Mouse (Mus musculus): ENCODE results near the gene Cnot2. TPM values are rescaled to one million over a fixed set of nuclear protein-coding genes. Genes with fewer than 3 reads are reported as not detected.

Gene Cnot2
- polyA plus RNA-seq, 1 experiment: 22.0 TPM

DNA sequence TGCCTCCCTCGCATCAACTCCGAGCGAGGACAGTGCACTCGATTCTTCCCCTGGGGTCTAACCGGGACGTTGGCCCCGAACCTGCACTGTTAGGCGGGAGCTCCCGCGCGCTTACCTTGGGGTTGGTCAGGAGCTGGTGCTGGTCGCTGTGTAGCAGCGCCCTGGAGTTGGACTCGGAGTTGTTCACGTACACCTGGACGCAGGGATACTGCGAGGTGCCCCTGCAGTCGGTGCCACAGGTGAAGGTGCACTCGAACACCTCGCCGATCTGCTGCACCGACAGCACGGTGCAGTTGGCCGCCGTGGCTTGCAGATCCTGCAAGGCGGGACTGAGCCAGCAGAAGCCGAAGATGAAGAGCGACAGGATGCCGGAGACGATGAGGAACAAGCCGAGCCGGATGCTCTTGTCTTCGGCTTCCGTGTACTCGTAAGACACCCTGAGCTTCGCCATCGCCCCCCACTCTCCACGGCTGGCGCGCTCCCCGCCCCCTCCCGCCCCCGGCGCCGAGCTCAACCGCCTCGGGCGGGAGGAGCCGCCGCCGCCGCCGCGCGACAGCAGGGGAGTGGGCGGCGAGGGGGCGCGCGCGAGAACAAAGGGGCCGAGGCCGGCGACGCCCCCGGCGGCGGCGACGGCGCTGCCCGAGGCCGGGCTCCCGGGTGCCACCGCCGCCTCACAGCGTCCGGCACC lies 108.1 kb downstream of the Cnot2 start:
- H3K79me3 ChIP-seq (ENCODE audit: low read depth): no peaks in the 10 kb centered on the region
- no peaks in the 10 kb centered on the region for H3K79me2 ChIP-seq (ENCODE audit: control insufficient read depth, insufficient read depth)
- H3K4me3 ChIP-seq (ENCODE audit: insufficient read depth, poor library complexity, severe bottlenecking): peak overlapping the region; percentile 36
- no peaks in the 10 kb centered on the region for H3K27me3 ChIP-seq (ENCODE audit: control insufficient read depth, insufficient read depth, insufficient read length)
- TF ChIP-seq CEBPB (IDR thresholded peaks at IDR 0.05; ENCODE audit: low read depth): no peak
- no peak for TF ChIP-seq MYOD1 (IDR thresholded peaks at IDR 0.05; ENCODE audit: control insufficient read depth, insufficient read length, low read depth)
- TF ChIP-seq MAX (IDR thresholded peaks at IDR 0.05): no peak
- TF ChIP-seq FOSL1 (IDR thresholded peaks at IDR 0.05; ENCODE audit: insufficient read depth, low read length, poor library complexity, severe bottlenecking): no peak
- no peak for TF ChIP-seq MYOG (IDR thresholded peaks at IDR 0.05; ENCODE audit: control insufficient read depth, extremely low read depth, insufficient read length)
- no peak for TF ChIP-seq USF1 (IDR thresholded peaks at IDR 0.05; ENCODE audit: low read depth)
- TF ChIP-seq CTCF (IDR thresholded peaks at IDR 0.05; ENCODE audit: control insufficient read depth, insufficient read depth, insufficient read length): no peak
- no peaks in the 10 kb centered on the region for H3K36me3 ChIP-seq (ENCODE audit: control insufficient read depth, insufficient read depth)
- peak overlapping the region; percentile 37 for H3ac ChIP-seq (ENCODE audit: control insufficient read depth, insufficient read length, low read depth)

DNA sequence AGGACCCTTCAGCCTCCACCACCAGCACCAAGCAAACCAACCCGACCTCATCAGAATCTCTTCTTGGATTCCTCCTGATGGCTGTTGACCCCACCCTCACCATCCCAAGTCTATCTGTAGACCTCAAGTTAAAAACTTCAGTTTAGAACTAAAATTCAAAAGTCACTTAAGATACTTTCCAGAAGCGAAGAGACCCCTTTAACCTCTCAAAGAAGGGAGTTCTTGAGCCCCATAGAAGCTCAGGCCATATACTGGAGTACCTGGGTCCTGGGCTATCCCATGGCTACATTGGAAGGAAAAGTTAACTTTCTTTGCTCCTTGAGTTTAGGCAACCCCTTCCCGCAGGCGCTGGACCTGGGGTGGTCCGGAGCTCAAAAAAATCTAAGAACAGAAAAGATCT lies 108.7 kb downstream of the Cnot2 start:
- Histone ChIP-seq H3K4me3 (ENCODE audit: insufficient read depth, poor library complexity, severe bottlenecking) (peak overlapping the region; percentile 36), H3K27me3 (ENCODE audit: control insufficient read depth, insufficient read depth, insufficient read length) (no peaks in the 10 kb centered on the region), H3K79me3 (ENCODE audit: low read depth) (no peaks in the 10 kb centered on the region), H3K79me2 (ENCODE audit: control insufficient read depth, insufficient read depth) (no peaks in the 10 kb centered on the region), H3K36me3 (ENCODE audit: control insufficient read depth, insufficient read depth) (no peaks in the 10 kb centered on the region), H3ac (ENCODE audit: control insufficient read depth, insufficient read length, low read depth) (no peak overlapping the region)
- TF ChIP-seq USF1 (IDR thresholded peaks at IDR 0.05; ENCODE audit: low read depth) (no peak), FOSL1 (IDR thresholded peaks at IDR 0.05; ENCODE audit: insufficient read depth, low read length, poor library complexity, severe bottlenecking) (no peak), CEBPB (IDR thresholded peaks at IDR 0.05; ENCODE audit: low read depth) (no peak), MYOG (IDR thresholded peaks at IDR 0.05; ENCODE audit: control insufficient read depth, extremely low read depth, insufficient read length) (no peak), CTCF (IDR thresholded peaks at IDR 0.05; ENCODE audit: control insufficient read depth, insufficient read depth, insufficient read length) (no peak), MYOD1 (IDR thresholded peaks at IDR 0.05; ENCODE audit: control insufficient read depth, insufficient read length, low read depth) (no peak)

DNA sequence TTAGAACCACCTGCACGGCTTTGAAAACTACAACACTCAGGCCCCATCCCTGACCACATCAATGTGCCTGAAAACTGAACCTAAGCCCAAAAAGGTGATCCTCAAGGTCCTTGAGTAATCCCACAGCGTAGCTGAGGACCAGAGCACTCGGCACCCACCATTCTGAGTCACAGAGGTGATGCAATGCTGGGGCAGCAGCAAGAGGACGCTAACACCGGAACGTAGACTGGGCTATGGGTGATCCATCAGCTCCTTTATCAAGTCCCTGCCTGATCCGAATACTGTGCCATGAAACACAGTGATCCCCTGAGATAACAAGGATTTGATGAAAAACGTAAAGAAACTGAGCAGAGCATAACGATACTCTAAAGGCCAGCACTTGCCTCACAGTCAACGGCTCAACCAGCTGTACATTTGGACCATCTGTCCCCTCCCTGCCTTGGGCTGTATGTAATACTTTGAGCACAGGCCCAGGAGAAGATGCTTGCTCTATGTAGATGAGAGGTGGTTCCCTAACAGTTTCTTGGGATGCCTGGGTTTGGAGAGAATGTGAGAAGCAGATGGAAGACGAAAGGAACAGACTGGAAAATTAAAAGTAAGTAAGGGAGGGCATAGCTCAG lies 110.9 kb downstream of the Cnot2 start:
- Histone ChIP-seq H3K36me3 (ENCODE audit: control insufficient read depth, insufficient read depth) (no peaks in the 10 kb centered on the region), H3K4me3 (ENCODE audit: insufficient read depth, poor library complexity, severe bottlenecking) (no peak overlapping the region), H3ac (ENCODE audit: control insufficient read depth, insufficient read length, low read depth) (no peak overlapping the region), H3K27me3 (ENCODE audit: control insufficient read depth, insufficient read depth, insufficient read length) (no peaks in the 10 kb centered on the region), H3K79me2 (ENCODE audit: control insufficient read depth, insufficient read depth) (no peaks in the 10 kb centered on the region), H3K79me3 (ENCODE audit: low read depth) (no peaks in the 10 kb centered on the region)
- TF ChIP-seq FOSL1 (IDR thresholded peaks at IDR 0.05; ENCODE audit: insufficient read depth, low read length, poor library complexity, severe bottlenecking) (no peak), MYOD1 (IDR thresholded peaks at IDR 0.05; ENCODE audit: control insufficient read depth, insufficient read length, low read depth) (no peak), MAX (IDR thresholded peaks at IDR 0.05) (no peak), CEBPB (IDR thresholded peaks at IDR 0.05; ENCODE audit: low read depth) (no peak), USF1 (IDR thresholded peaks at IDR 0.05; ENCODE audit: low read depth) (no peak), CTCF (IDR thresholded peaks at IDR 0.05; ENCODE audit: control insufficient read depth, insufficient read depth, insufficient read length) (no peak), MYOG (IDR thresholded peaks at IDR 0.05; ENCODE audit: control insufficient read depth, extremely low read depth, insufficient read length) (no peak)

DNA sequence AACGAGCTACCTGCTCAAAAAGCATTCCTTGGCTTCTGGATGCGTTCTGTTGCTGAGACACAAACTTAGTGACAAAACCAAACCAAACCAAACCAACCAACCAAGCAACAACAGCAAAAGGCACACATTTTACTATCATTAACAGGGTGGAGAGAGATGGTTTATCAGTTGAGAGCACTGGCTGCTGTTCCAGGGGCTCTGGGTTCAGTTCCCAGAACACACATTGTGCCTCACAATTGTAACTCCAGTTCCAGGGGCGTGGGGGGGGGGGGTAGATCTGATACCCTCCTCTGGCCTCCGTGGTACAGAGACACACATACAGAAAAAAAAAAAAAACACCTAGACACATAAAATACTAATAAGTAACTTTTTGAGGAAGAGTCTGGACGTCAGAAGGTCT lies 113.2 kb downstream of the Cnot2 start:
- TF ChIP-seq MYOD1 (IDR thresholded peaks at IDR 0.05; ENCODE audit: control insufficient read depth, insufficient read length, low read depth) (no peak), CEBPB (IDR thresholded peaks at IDR 0.05; ENCODE audit: low read depth) (no peak), MYOG (IDR thresholded peaks at IDR 0.05; ENCODE audit: control insufficient read depth, extremely low read depth, insufficient read length) (no peak), USF1 (IDR thresholded peaks at IDR 0.05; ENCODE audit: low read depth) (no peak), MAX (IDR thresholded peaks at IDR 0.05) (no peak), CTCF (IDR thresholded peaks at IDR 0.05; ENCODE audit: control insufficient read depth, insufficient read depth, insufficient read length) (no peak), FOSL1 (IDR thresholded peaks at IDR 0.05; ENCODE audit: insufficient read depth, low read length, poor library complexity, severe bottlenecking) (no peak)
- H3K36me3 ChIP-seq (ENCODE audit: control insufficient read depth, insufficient read depth): no peaks in the 10 kb centered on the region
- H3K4me3 ChIP-seq (ENCODE audit: insufficient read depth, poor library complexity, severe bottlenecking): no peak overlapping the region
- H3K79me3 ChIP-seq (ENCODE audit: low read depth): no peaks in the 10 kb centered on the region
- no peaks in the 10 kb centered on the region for H3K79me2 ChIP-seq (ENCODE audit: control insufficient read depth, insufficient read depth)
- no peaks in the 10 kb centered on the region for H3K27me3 ChIP-seq (ENCODE audit: control insufficient read depth, insufficient read depth, insufficient read length)
- H3ac ChIP-seq (ENCODE audit: control insufficient read depth, insufficient read length, low read depth): no peak overlapping the region

- no peaks in the 10 kb centered on the region for H3K27me3 ChIP-seq (ENCODE audit: control insufficient read depth, insufficient read depth, insufficient read length)
- H3K79me3 ChIP-seq (ENCODE audit: low read depth): no peaks in the 10 kb centered on the region
- TF ChIP-seq CTCF (IDR thresholded peaks at IDR 0.05; ENCODE audit: control insufficient read depth, insufficient read depth, insufficient read length): no peak
- no peak for TF ChIP-seq CEBPB (IDR thresholded peaks at IDR 0.05; ENCODE audit: low read depth)
- no peak for TF ChIP-seq MAX (IDR thresholded peaks at IDR 0.05)
- TF ChIP-seq FOSL1 (IDR thresholded peaks at IDR 0.05; ENCODE audit: insufficient read depth, low read length, poor library complexity, severe bottlenecking): no peak
- TF ChIP-seq USF1 (IDR thresholded peaks at IDR 0.05; ENCODE audit: low read depth): no peak
- TF ChIP-seq MYOD1 (IDR thresholded peaks at IDR 0.05; ENCODE audit: control insufficient read depth, insufficient read length, low read depth): no peak
- no peak for TF ChIP-seq MYOG (IDR thresholded peaks at IDR 0.05; ENCODE audit: control insufficient read depth, extremely low read depth, insufficient read length)
- H3K36me3 ChIP-seq (ENCODE audit: control insufficient read depth, insufficient read depth): no peaks in the 10 kb centered on the region
- H3ac ChIP-seq (ENCODE audit: control insufficient read depth, insufficient read length, low read depth): no peak overlapping the region
- no peak overlapping the region for H3K4me3 ChIP-seq (ENCODE audit: insufficient read depth, poor library complexity, severe bottlenecking)
- H3K79me2 ChIP-seq (ENCODE audit: control insufficient read depth, insufficient read depth): no peaks in the 10 kb centered on the region
Observed at GRCm38 (mm10) chr10:116463753-116464345, 117.5 kb downstream of the Cnot2 start.

Data from C2C12 (cell line).